Mouse (Mus musculus): ENCODE measurements around the gene Mier1. TPM values are rescaled to one million over a fixed set of nuclear protein-coding genes. Genes with fewer than 3 reads are reported as not detected.

The Mier1 gene
- 30.1 and 36.0 TPM in 2 replicates for polyA plus RNA-seq (2012; rRNA removed)

- peak; percentile 85 to 91 for DNase-seq (ENCODE audit: extremely low spot score in 1 of 2, low spot score in 1 of 2)
These were observed at the start of gene Mier1, which contains the start of gene Wdr78 for GRCm38 (mm10) chr4:103114184-103115111. Gene Mier1, plus strand, starts transcription at chr4:103114390. Gene Wdr78, minus strand, starts transcription at chr4:103114555.

GRCm38 (mm10) chr4:103064421-103064820 lies 49.8 kb upstream of the Mier1 start:
- no peak for DNase-seq (ENCODE audit: extremely low spot score in 1 of 2, low spot score in 1 of 2)

GRCm38 (mm10) chr4:103064976-103065375 lies 49.2 kb upstream of the Mier1 start:
- no peak for DNase-seq (ENCODE audit: extremely low spot score in 1 of 2, low spot score in 1 of 2)

GRCm38 (mm10) chr4:103067906-103068655 lies 46.1 kb upstream of the Mier1 start:
- DNase-seq (ENCODE audit: extremely low spot score in 1 of 2, low spot score in 1 of 2): no peak

GRCm38 (mm10) chr4:103070631-103071030 lies 43.6 kb upstream of the Mier1 start:
- DNase-seq (ENCODE audit: extremely low spot score in 1 of 2, low spot score in 1 of 2): no peak

GRCm38 (mm10) chr4:103085237-103085636 lies 29.0 kb upstream of the Mier1 start:
- no peak for DNase-seq (ENCODE audit: extremely low spot score in 1 of 2, low spot score in 1 of 2)

- DNase-seq (ENCODE audit: extremely low spot score in 1 of 2, low spot score in 1 of 2): peak in 1 of 2 experiments; percentile 30
These were observed 18.3 kb upstream of the Mier1 start for GRCm38 (mm10) chr4:103095921-103096320.

- DNase-seq (ENCODE audit: extremely low spot score in 1 of 2, low spot score in 1 of 2): no peak
These were observed 15.7 kb upstream of the Mier1 start for GRCm38 (mm10) chr4:103098532-103098931.

GRCm38 (mm10) chr4:103112651-103113050 lies 1.5 kb upstream of the Mier1 start:
- DNase-seq (ENCODE audit: extremely low spot score in 1 of 2, low spot score in 1 of 2): no peak

GRCm38 (mm10) chr4:103113402-103113801 lies 788 bp upstream of the Mier1 start:
- no peak for DNase-seq (ENCODE audit: extremely low spot score in 1 of 2, low spot score in 1 of 2)

GRCm38 (mm10) chr4:103118888-103119228 lies 4.7 kb downstream of the Mier1 start:
- no peak for DNase-seq (ENCODE audit: extremely low spot score in 1 of 2, low spot score in 1 of 2)

- DNase-seq (ENCODE audit: extremely low spot score in 1 of 2, low spot score in 1 of 2): peak; percentile 11 to 67
These were observed 5.2 kb downstream of the Mier1 start for GRCm38 (mm10) chr4:103119229-103120027.

- DNase-seq (ENCODE audit: extremely low spot score in 1 of 2, low spot score in 1 of 2): no peak
These were observed 5.8 kb downstream of the Mier1 start for GRCm38 (mm10) chr4:103120028-103120384.

- DNase-seq (ENCODE audit: extremely low spot score in 1 of 2, low spot score in 1 of 2): no peak
These were observed 6.2 kb downstream of the Mier1 start for GRCm38 (mm10) chr4:103120395-103120794.

GRCm38 (mm10) chr4:103120874-103121389 lies 6.7 kb downstream of the Mier1 start:
- no peak for DNase-seq (ENCODE audit: extremely low spot score in 1 of 2, low spot score in 1 of 2)

- DNase-seq (ENCODE audit: extremely low spot score in 1 of 2, low spot score in 1 of 2): no peak
These were observed 8.9 kb downstream of the Mier1 start for GRCm38 (mm10) chr4:103123086-103123485.

- no peak for DNase-seq (ENCODE audit: extremely low spot score in 1 of 2, low spot score in 1 of 2)
These were observed 9.4 kb downstream of the Mier1 start for GRCm38 (mm10) chr4:103123606-103124005.

- no peak for DNase-seq (ENCODE audit: extremely low spot score in 1 of 2, low spot score in 1 of 2)
These were observed 12.3 kb downstream of the Mier1 start for GRCm38 (mm10) chr4:103126533-103126932.

GRCm38 (mm10) chr4:103136946-103137345 lies 22.8 kb downstream of the Mier1 start:
- no peak for DNase-seq (ENCODE audit: extremely low spot score in 1 of 2, low spot score in 1 of 2)

GRCm38 (mm10) chr4:103146339-103146738 lies 32.1 kb downstream of the Mier1 start:
- DNase-seq (ENCODE audit: extremely low spot score in 1 of 2, low spot score in 1 of 2): peak; percentile 49 to 92

All from frontal cortex, adult 2 months (tissue).